Mouse (Mus musculus) olfactory bulb, adult 2 months (tissue): ENCODE measurements around the gene Ust.

Source experiments
- CTCF ChIP-seq: fragments of 200-500 bp; IDR thresholded peaks from 2 replicates; pipeline ENCODE4 v1.5.1; 2012; ENCODE audit warnings: low read depth, mild to moderate bottlenecking, low read length, moderate library complexity; ENCODE audit not compliant: insufficient read depth
- POLR2A ChIP-seq: fragments of 200-500 bp; IDR thresholded peaks from 2 replicates; pipeline ENCODE4 v1.6.1; 2012; ENCODE audit warnings: mild to moderate bottlenecking, low read depth, low read length, moderate library complexity; ENCODE audit not compliant: insufficient read depth

GRCm38 (mm10) chr10:8189331-8189981 is 329.2 kb downstream of the Ust start:
- TF ChIP-seq CTCF (no peak), POLR2A (no peak)
